Mouse (Mus musculus) heart, embryonic 13.5 days (tissue): ENCODE results near the gene Atf7ip. TPM values are rescaled to one million over a fixed set of nuclear protein-coding genes. Genes with fewer than 3 reads are reported as not detected.

Source experiments
- ATAC-seq: fragments of 200-750 bp; cut with Nextera tagmentation; 2 replicates; pipeline ENCODE4 v1.8.0; 2017; ENCODE audit warnings: moderate TSS enrichment; ENCODE audit not compliant: insufficient number of reproducible peaks, low FRiP score, low TSS enrichment; ENCODE audit errors: extremely low read depth
- H3K27ac ChIP-seq: fragments of 300-500 bp; sonication (generic); replicated peaks from 2 replicates; pipeline ENCODE4 v1.5.1; 2015; ENCODE audit warnings: moderate library complexity, mild to moderate bottlenecking, inconsistent platforms
- H3K27me3 ChIP-seq: fragments of 300-500 bp; sonication (generic); replicated peaks from 2 replicates; pipeline ENCODE4 v1.6.1; 2015; ENCODE audit warnings: mild to moderate bottlenecking, inconsistent platforms
- H3K36me3 ChIP-seq: fragments of 300-500 bp; sonication (generic); 2 replicates; pipeline ENCODE4 v1.6.1; 2015; ENCODE audit warnings: mild to moderate bottlenecking, inconsistent platforms
- H3K4me1 ChIP-seq: fragments of 300-500 bp; sonication (generic); 2 replicates; pipeline ENCODE4 v1.6.1; 2015; ENCODE audit warnings: inconsistent platforms
- H3K4me2 ChIP-seq: fragments of 300-500 bp; sonication (generic); 2 replicates; pipeline ENCODE4 v1.6.1; 2015; ENCODE audit warnings: inconsistent platforms, mild to moderate bottlenecking, moderate library complexity
- H3K4me3 ChIP-seq: fragments of 300-500 bp; sonication (generic); 2 replicates; pipeline ENCODE4 v1.5.1; 2015; ENCODE audit warnings: moderate library complexity, mild to moderate bottlenecking, inconsistent platforms
- H3K9ac ChIP-seq: fragments of 300-500 bp; sonication (generic); 2 replicates; pipeline ENCODE4 v1.6.1; 2015; ENCODE audit warnings: inconsistent platforms, mild to moderate bottlenecking, moderate library complexity
- H3K9me3 ChIP-seq: fragments of 300-500 bp; sonication (generic); 2 replicates; pipeline ENCODE4 v1.6.1; 2016; ENCODE audit warnings: inconsistent platforms
- WGBS: fragments of 180-500 bp; shearing (Covaris S2); methylation state at CpG from one replicate; pipeline ENCODE4 v1.1.7; 2015; ENCODE audit warnings: mixed read lengths; 5-methylcytosine and 5-hydroxymethylcytosine counted together
- polyA plus RNA-seq: library from polyadenylated mRNA; unstranded; fragments of >200 nt; fragmentation: Nextera tagmentation; extraction: Ambion mirVana; gene quantifications from 2 replicates; pipeline ENCODE4 v1.2.1, GENCODE M21; 2015

Gene Atf7ip
- polyA plus RNA-seq, 1 experiment from 2014 or later = 33.7 TPM

DNA sequence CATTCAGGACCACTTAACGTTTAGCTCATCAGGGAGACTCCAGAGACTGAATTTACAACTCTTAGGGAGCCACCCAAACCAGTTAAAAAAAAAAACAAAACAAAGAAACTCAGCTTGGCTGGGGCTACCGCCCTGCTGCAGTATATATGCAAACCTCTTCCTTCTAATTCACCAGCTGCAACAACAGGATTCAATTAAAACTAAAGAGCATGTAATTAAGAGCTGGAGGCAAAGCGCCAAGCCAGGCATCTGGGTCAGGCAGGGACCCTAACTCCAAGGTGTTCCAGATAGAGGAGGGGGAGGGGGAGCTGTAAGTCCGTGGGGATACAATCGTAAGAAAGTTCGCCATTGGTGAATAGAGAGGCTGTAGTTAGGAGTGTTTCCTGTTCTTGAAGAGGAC lies 140.2 kb downstream of the Atf7ip start:
- Histone ChIP-seq H3K4me3 (no peak overlapping the region), H3K9me3 (peaks cover 6% of the 10 kb centered on the region), H3K36me3 (no peaks in the 10 kb centered on the region), H3K4me1 (0 out of 2 replicates have a peak, but pooled peaks cover 3% of the 10 kb centered on the region), H3K9ac (no peak overlapping the region), H3K27ac (no peak overlapping the region), H3K4me2 (no peak overlapping the region), H3K27me3 (no peaks in the 10 kb centered on the region)
- 46% methylated on average over 6 of the region's 6 CpGs for WGBS
- ATAC-seq = no peak

DNA sequence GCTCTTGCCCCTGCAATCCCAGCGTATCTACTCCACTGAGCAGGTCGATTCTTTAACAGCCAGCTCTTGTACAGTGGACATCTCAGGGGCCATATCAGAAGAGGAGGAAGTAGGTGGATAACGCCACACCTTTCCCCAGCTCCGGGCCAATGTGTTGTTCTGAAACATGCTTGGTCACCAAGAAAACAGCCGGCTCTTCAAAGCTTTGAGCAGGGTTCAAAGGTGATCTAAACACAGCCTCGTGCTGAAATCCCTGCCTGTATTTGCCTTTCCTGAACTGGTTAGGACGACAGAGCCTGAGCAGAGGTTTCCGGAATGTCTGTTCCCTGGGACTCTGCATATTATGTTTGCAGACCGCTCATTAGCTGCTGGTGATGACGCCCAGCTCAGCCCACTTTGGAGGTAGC lies 141.5 kb downstream of the Atf7ip start:
- 61% methylated on average over 10 of the region's 10 CpGs for WGBS
- H3K4me2 ChIP-seq = no peak overlapping the region
- H3K27me3 ChIP-seq = peaks cover 4% of the 10 kb centered on the region; the same call in 1 of the 2 replicates
- peaks cover 6% of the 10 kb centered on the region for H3K9me3 ChIP-seq
- no peaks in the 10 kb centered on the region for H3K36me3 ChIP-seq
- H3K4me1 ChIP-seq = peaks cover 4% of the 10 kb centered on the region
- no peak overlapping the region for H3K4me3 ChIP-seq
- H3K27ac ChIP-seq = no peak overlapping the region
- H3K9ac ChIP-seq = no peak overlapping the region
- no peak for ATAC-seq

- peaks cover 14% of the 10 kb centered on the region for H3K4me1 ChIP-seq
- no peak overlapping the region for H3K4me3 ChIP-seq
- H3K36me3 ChIP-seq = no peaks in the 10 kb centered on the region
- ATAC-seq = no peak
- H3K27ac ChIP-seq = no peak overlapping the region
- no peaks in the 10 kb centered on the region for H3K9me3 ChIP-seq
- H3K4me2 ChIP-seq = no peak overlapping the region
- H3K9ac ChIP-seq = no peak overlapping the region
- WGBS = 83% methylated on average over 8 of the region's 8 CpGs
- H3K27me3 ChIP-seq = peaks cover 4% of the 10 kb centered on the region; the same call in 1 of the 2 replicates
These were observed 144.7 kb downstream of the Atf7ip start for GRCm38 (mm10) chr6:136650664-136651063.

DNA sequence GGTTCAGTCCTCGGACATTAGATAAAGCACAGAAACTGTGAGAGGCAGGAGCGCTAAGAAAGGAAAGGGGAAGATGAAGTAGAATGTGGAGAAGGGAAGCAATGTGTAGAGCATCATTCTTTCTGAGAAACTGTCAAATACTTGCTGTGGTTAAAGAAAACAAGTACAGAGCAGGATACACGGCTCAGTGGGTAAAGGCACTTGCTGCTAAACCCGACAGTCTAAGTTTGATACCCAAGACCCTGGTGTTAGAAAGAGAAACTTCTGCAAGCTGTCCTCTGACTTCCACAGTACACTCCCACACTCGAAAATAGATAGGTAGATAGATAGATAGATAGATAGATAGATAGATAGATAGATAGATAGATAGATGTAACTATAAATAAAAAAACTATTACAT lies 147.4 kb downstream of the Atf7ip start:
- H3K4me2 ChIP-seq = no peak overlapping the region
- no peak overlapping the region for H3K4me3 ChIP-seq
- H3K36me3 ChIP-seq = no peaks in the 10 kb centered on the region
- peaks cover 16% of the 10 kb centered on the region for H3K4me1 ChIP-seq
- ATAC-seq = no peak
- peaks cover 4% of the 10 kb centered on the region; the same call in 1 of the 2 replicates for H3K27me3 ChIP-seq
- WGBS = 34% methylated on average over 5 of the region's 5 CpGs
- no peak overlapping the region for H3K9ac ChIP-seq
- H3K27ac ChIP-seq = no peak overlapping the region
- no peaks in the 10 kb centered on the region for H3K9me3 ChIP-seq

DNA sequence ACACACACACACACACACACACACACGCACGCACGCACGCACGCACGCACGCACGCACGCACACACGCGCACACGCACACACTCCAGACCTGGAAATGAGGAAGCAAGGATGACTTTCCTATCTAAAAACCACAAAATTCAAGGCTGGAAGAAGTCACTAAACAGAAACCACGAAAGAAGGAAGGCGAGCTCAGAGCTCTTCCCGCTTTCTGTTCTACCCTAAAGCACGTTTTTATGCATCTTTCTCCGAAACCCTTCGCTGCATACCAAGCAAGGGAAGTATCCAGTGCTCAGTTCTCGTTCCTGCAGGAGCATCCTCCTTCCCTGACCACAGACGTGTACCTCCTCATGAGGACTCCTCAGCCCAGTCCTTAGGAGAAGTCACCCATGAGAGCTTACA lies 148.5 kb downstream of the Atf7ip start:
- Histone ChIP-seq H3K27me3 (peaks cover 4% of the 10 kb centered on the region; the same call in 1 of the 2 replicates), H3K4me2 (no peak overlapping the region), H3K4me3 (no peak overlapping the region), H3K36me3 (no peaks in the 10 kb centered on the region), H3K4me1 (peaks cover 16% of the 10 kb centered on the region), H3K9me3 (no peaks in the 10 kb centered on the region), H3K9ac (no peak overlapping the region), H3K27ac (no peak overlapping the region)
- ATAC-seq = no peak
- 94% methylated on average over 20 of the region's 20 CpGs for WGBS

GRCm38 (mm10) chr6:136655786-136656185 lies 149.8 kb downstream of the Atf7ip start:
- Histone ChIP-seq H3K27me3 (peaks cover 16% of the 10 kb centered on the region), H3K27ac (no peak overlapping the region), H3K4me2 (peak overlapping the region; percentile 45), H3K9me3 (no peaks in the 10 kb centered on the region), H3K36me3 (no peaks in the 10 kb centered on the region), H3K9ac (0 out of 2 replicates have a peak overlapping the region, but pooled peaks have one; percentile 37), H3K4me1 (peaks cover 17% of the 10 kb centered on the region), H3K4me3 (peak overlapping the region; percentile 16)
- WGBS = 50% methylated on average over 11 of the region's 11 CpGs
- ATAC-seq = no peak

GRCm38 (mm10) chr6:136658303-136658702 lies 152.3 kb downstream of the Atf7ip start:
- 63% methylated on average over 4 of the region's 4 CpGs for WGBS
- H3K4me1 ChIP-seq = peaks cover 21% of the 10 kb centered on the region
- peaks cover 35% of the 10 kb centered on the region for H3K27me3 ChIP-seq
- H3K4me2 ChIP-seq = no peak overlapping the region
- ATAC-seq = no peak
- H3K27ac ChIP-seq = no peak overlapping the region
- H3K9ac ChIP-seq = no peak overlapping the region
- H3K4me3 ChIP-seq = no peak overlapping the region
- H3K9me3 ChIP-seq = no peaks in the 10 kb centered on the region
- H3K36me3 ChIP-seq = no peaks in the 10 kb centered on the region

GRCm38 (mm10) chr6:136659226-136659625 lies 153.3 kb downstream of the Atf7ip start:
- no peaks in the 10 kb centered on the region for H3K9me3 ChIP-seq
- ATAC-seq = no peak
- peaks cover 20% of the 10 kb centered on the region for H3K4me1 ChIP-seq
- H3K9ac ChIP-seq = no peak overlapping the region
- H3K27me3 ChIP-seq = peaks cover 35% of the 10 kb centered on the region
- WGBS = 85% methylated on average over 9 of the region's 9 CpGs
- H3K36me3 ChIP-seq = no peaks in the 10 kb centered on the region
- H3K27ac ChIP-seq = no peak overlapping the region
- no peak overlapping the region for H3K4me3 ChIP-seq
- H3K4me2 ChIP-seq = no peak overlapping the region

Other genes starting within 250 kb of the Atf7ip start
- gene Gm8994, start 178.6 kb upstream of the Atf7ip start, polyA plus RNA-seq = not detected in 2 replicates
- not detected in 2 replicates for gene E330021D16Rik, start 90.6 kb upstream of the Atf7ip start, polyA plus RNA-seq
- gene Plbd1, start 155.8 kb downstream of the Atf7ip start, polyA plus RNA-seq = 6.3 TPM in 2 replicates